Mouse (Mus musculus) bone marrow macrophage, adult 2 months (primary cell): ENCODE results near the gene Cxcr5.

Experiments used
- CTCF ChIP-seq: IDR thresholded peaks from 2 replicates; pipeline ENCODE4 v1.5.1; 2012; ENCODE audit warnings: low read depth, mild to moderate bottlenecking, low read length, moderate library complexity
- POLR2A ChIP-seq: IDR thresholded peaks from 2 replicates; pipeline ENCODE4 v1.6.1; 2012; ENCODE audit warnings: mild to moderate bottlenecking, low read depth, low read length, borderline replicate concordance

DNA sequence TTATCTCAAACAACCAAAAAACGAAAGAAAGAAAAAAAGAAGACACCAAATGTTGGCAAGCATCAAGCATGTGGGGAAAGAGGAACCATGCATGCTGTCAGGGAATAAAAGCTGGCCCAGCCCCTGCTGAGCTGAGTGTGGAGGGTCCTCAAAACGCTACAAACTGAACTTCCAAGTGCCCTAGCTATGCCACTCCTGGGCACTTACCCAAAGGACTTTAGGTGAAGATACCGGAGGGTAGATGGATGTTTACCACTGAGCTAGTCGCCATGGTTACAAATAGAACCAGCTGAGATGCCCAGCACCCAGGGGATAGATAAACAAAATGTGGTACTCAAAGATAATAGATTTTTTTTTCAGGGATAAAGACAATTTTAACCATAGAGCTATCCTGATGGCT, at the start of gene Cxcr5:
- TF ChIP-seq CTCF (no peak), POLR2A (no peak)
